Mouse (Mus musculus): ENCODE data around the gene Kpna7. TPM values are rescaled to one million over a fixed set of nuclear protein-coding genes. Genes with fewer than 3 reads are reported as not detected.

Kpna7 gene
- polyA plus RNA-seq, 1 experiment from 2014 or later: not detected

GRCm38 (mm10) chr5:145120921-145121320, 37.1 kb upstream of the Kpna7 start:
- H3K4me2 ChIP-seq (ENCODE audit: low read length): no peak overlapping the region
- no peak overlapping the region for H3K4me3 ChIP-seq (ENCODE audit: low read depth, low read length)
- DNase-seq (ENCODE audit: low spot score) (no peak), ATAC-seq (replicated peaks; ENCODE audit: low FRiP score, low TSS enrichment, low read depth) (no peak)
- 0 out of 2 replicates have a peak, but pooled peaks cover 2% of the 10 kb centered on the region for H3K9me3 ChIP-seq (ENCODE audit: control insufficient read depth, low read length)
- no peak overlapping the region for H3K9ac ChIP-seq (ENCODE audit: low read length)
- H3K36me3 ChIP-seq (ENCODE audit: control insufficient read depth, insufficient read depth, low read length): peaks cover 37% of the 10 kb centered on the region
- H3K4me1 ChIP-seq (replicated peaks; ENCODE audit: control insufficient read depth, insufficient read depth, low read length): peaks cover 9% of the 10 kb centered on the region; the same call in 1 of the 2 replicates
- H3K27ac ChIP-seq (ENCODE audit: low read depth): no peak overlapping the region
- WGBS: 65% methylated on average over 7 of the region's 7 CpGs
- H3K27me3 ChIP-seq (replicated peaks; ENCODE audit: control insufficient read depth, insufficient read depth, low read length): no peaks in the 10 kb centered on the region

DNA sequence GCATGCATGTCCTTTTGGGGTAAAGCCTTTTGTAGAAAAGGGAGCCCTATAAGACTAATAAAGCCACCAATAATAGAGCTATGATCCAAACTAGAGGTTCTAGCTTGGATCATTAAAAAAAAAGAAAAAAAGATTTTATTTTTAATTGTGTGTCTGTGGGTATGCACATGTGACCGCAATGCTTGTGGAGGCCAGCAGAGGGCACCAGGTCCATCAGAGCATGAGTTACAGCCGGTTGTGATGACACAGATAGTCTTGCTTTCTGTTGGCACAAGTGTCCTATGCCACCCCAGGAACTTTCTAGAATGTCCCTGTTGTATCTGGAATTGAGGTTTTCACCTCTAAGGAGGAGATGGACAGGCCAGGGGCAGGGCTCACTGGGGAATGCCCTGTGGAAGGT, 35.6 kb upstream of the Kpna7 start:
- Histone ChIP-seq H3K9ac (ENCODE audit: low read length) (no peak overlapping the region), H3K4me3 (ENCODE audit: low read depth, low read length) (no peak overlapping the region), H3K4me1 (replicated peaks; ENCODE audit: control insufficient read depth, insufficient read depth, low read length) (peaks cover 20% of the 10 kb centered on the region; the same call in 1 of the 2 replicates), H3K4me2 (ENCODE audit: low read length) (no peak overlapping the region), H3K27me3 (replicated peaks; ENCODE audit: control insufficient read depth, insufficient read depth, low read length) (no peaks in the 10 kb centered on the region), H3K27ac (ENCODE audit: low read depth) (no peak overlapping the region), H3K9me3 (ENCODE audit: control insufficient read depth, low read length) (0 out of 2 replicates have a peak, but pooled peaks cover 2% of the 10 kb centered on the region), H3K36me3 (ENCODE audit: control insufficient read depth, insufficient read depth, low read length) (peaks cover 24% of the 10 kb centered on the region)
- DNase-seq (ENCODE audit: low spot score) (no peak), ATAC-seq (replicated peaks; ENCODE audit: low FRiP score, low TSS enrichment, low read depth) (no peak)
- WGBS: 85% methylated on average over 2 of the region's 2 CpGs

DNA sequence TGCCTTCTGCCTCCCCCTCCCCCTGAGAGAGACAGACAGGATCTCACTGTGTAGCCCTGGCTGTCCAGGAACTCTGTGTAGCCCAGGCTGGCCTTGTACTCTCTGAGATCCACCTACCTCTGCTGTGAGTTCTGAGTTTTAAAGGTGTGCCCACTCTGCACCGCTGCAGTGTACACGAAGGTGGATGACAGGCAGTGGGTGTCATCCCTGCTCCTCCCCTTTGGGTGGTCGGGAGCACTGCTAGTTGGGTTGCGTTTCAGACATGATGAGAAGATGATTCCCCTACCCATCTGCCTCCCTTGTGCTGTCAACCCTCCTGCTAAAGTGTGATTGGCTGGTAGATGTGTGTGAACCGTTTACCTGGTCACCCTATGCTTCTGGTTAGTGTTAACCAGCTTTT, 34.6 kb upstream of the Kpna7 start:
- Histone ChIP-seq H3K36me3 (ENCODE audit: control insufficient read depth, insufficient read depth, low read length) (peaks cover 15% of the 10 kb centered on the region), H3K27me3 (replicated peaks; ENCODE audit: control insufficient read depth, insufficient read depth, low read length) (no peaks in the 10 kb centered on the region), H3K9ac (ENCODE audit: low read length) (no peak overlapping the region), H3K4me3 (ENCODE audit: low read depth, low read length) (no peak overlapping the region), H3K9me3 (ENCODE audit: control insufficient read depth, low read length) (0 out of 2 replicates have a peak, but pooled peaks cover 2% of the 10 kb centered on the region), H3K4me1 (replicated peaks; ENCODE audit: control insufficient read depth, insufficient read depth, low read length) (peaks cover 20% of the 10 kb centered on the region; the same call in 1 of the 2 replicates), H3K27ac (ENCODE audit: low read depth) (no peak overlapping the region), H3K4me2 (ENCODE audit: low read length) (no peak overlapping the region)
- 85% methylated on average over 5 of the region's 5 CpGs for WGBS
- ATAC-seq (replicated peaks; ENCODE audit: low FRiP score, low TSS enrichment, low read depth) (no peak), DNase-seq (ENCODE audit: low spot score) (no peak)

- DNase-seq (ENCODE audit: low spot score): no peak
- no peak overlapping the region for H3K9ac ChIP-seq (ENCODE audit: low read length)
- H3K4me3 ChIP-seq (ENCODE audit: low read depth, low read length): no peak overlapping the region
- H3K27ac ChIP-seq (ENCODE audit: low read depth): no peak overlapping the region
- 57% methylated on average over 6 of the region's 6 CpGs for WGBS
- H3K27me3 ChIP-seq (replicated peaks; ENCODE audit: control insufficient read depth, insufficient read depth, low read length): no peaks in the 10 kb centered on the region
- 0 out of 2 replicates have a peak, but pooled peaks cover 2% of the 10 kb centered on the region for H3K9me3 ChIP-seq (ENCODE audit: control insufficient read depth, low read length)
- H3K36me3 ChIP-seq (ENCODE audit: control insufficient read depth, insufficient read depth, low read length): peaks cover 10% of the 10 kb centered on the region
- no peak overlapping the region for H3K4me2 ChIP-seq (ENCODE audit: low read length)
- peaks cover 20% of the 10 kb centered on the region; the same call in 1 of the 2 replicates for H3K4me1 ChIP-seq (replicated peaks; ENCODE audit: control insufficient read depth, insufficient read depth, low read length)
- no peak for ATAC-seq (replicated peaks; ENCODE audit: low FRiP score, low TSS enrichment, low read depth)
Measured at GRCm38 (mm10) chr5:145118005-145118404, 34.2 kb upstream of the Kpna7 start.

- Histone ChIP-seq H3K4me1 (replicated peaks; ENCODE audit: control insufficient read depth, insufficient read depth, low read length) (peaks cover 20% of the 10 kb centered on the region; the same call in 1 of the 2 replicates), H3K27ac (ENCODE audit: low read depth) (peak overlapping the region; percentile 67; the same call in 1 of the 2 replicates), H3K36me3 (ENCODE audit: control insufficient read depth, insufficient read depth, low read length) (0 out of 2 replicates have a peak, but pooled peaks cover 1% of the 10 kb centered on the region), H3K9me3 (ENCODE audit: control insufficient read depth, low read length) (0 out of 2 replicates have a peak, but pooled peaks cover 2% of the 10 kb centered on the region), H3K4me2 (ENCODE audit: low read length) (peak overlapping the region; percentile 36), H3K9ac (ENCODE audit: low read length) (0 out of 2 replicates have a peak overlapping the region, but pooled peaks have one; percentile 15), H3K27me3 (replicated peaks; ENCODE audit: control insufficient read depth, insufficient read depth, low read length) (no peaks in the 10 kb centered on the region), H3K4me3 (ENCODE audit: low read depth, low read length) (no peak overlapping the region)
- DNase-seq (ENCODE audit: low spot score): peak; percentile 80
- WGBS: 48% methylated on average over 10 of the region's 10 CpGs
- no peak; the same call in 1 of the 2 replicates for ATAC-seq (replicated peaks; ENCODE audit: low FRiP score, low TSS enrichment, low read depth)
Measured at GRCm38 (mm10) chr5:145116916-145117315, 33.1 kb upstream of the Kpna7 start.

DNA sequence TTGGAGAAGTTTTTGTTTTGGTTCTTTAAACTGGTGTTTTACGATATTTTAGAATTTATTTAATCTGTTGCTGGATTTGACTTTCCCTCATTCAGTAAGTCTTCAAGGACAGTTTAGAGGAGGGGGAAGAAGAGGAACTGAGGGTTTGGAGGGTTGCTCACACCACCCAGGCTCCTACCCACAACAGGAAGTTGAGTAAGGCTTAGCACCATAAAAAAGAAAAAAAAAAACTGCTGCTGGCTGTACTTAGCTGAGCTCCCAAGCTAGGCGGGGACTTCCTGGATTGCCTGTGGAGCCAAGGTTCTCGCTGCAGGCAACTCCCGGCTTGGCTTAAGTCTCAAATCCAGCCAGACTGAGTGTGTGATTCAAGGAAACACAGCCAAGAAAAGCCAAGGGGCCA, 32.5 kb upstream of the Kpna7 start:
- WGBS: 24% methylated on average over 4 of the region's 4 CpGs
- H3K4me3 ChIP-seq (ENCODE audit: low read depth, low read length): peak overlapping the region; percentile 16; the same call in 1 of the 2 replicates
- no peak for DNase-seq (ENCODE audit: low spot score)
- peak overlapping the region; percentile 36 for H3K4me2 ChIP-seq (ENCODE audit: low read length)
- H3K27me3 ChIP-seq (replicated peaks; ENCODE audit: control insufficient read depth, insufficient read depth, low read length): no peaks in the 10 kb centered on the region
- H3K9me3 ChIP-seq (ENCODE audit: control insufficient read depth, low read length): 0 out of 2 replicates have a peak, but pooled peaks cover 2% of the 10 kb centered on the region
- no peaks in the 10 kb centered on the region for H3K36me3 ChIP-seq (ENCODE audit: control insufficient read depth, insufficient read depth, low read length)
- H3K27ac ChIP-seq (ENCODE audit: low read depth): peak overlapping the region; percentile 67
- 0 out of 2 replicates have a peak overlapping the region, but pooled peaks have one; percentile 15 for H3K9ac ChIP-seq (ENCODE audit: low read length)
- peaks cover 20% of the 10 kb centered on the region; the same call in 1 of the 2 replicates for H3K4me1 ChIP-seq (replicated peaks; ENCODE audit: control insufficient read depth, insufficient read depth, low read length)
- ATAC-seq (replicated peaks; ENCODE audit: low FRiP score, low TSS enrichment, low read depth): peak; percentile 34; the same call in 1 of the 2 replicates

GRCm38 (mm10) chr5:145115736-145116135, 31.9 kb upstream of the Kpna7 start:
- Histone ChIP-seq H3K36me3 (ENCODE audit: control insufficient read depth, insufficient read depth, low read length) (no peaks in the 10 kb centered on the region), H3K27ac (ENCODE audit: low read depth) (peak overlapping the region; percentile 67), H3K9me3 (ENCODE audit: control insufficient read depth, low read length) (0 out of 2 replicates have a peak, but pooled peaks cover 2% of the 10 kb centered on the region), H3K27me3 (replicated peaks; ENCODE audit: control insufficient read depth, insufficient read depth, low read length) (no peaks in the 10 kb centered on the region), H3K4me3 (ENCODE audit: low read depth, low read length) (peak overlapping the region; percentile 16; the same call in 1 of the 2 replicates), H3K4me1 (replicated peaks; ENCODE audit: control insufficient read depth, insufficient read depth, low read length) (peaks cover 20% of the 10 kb centered on the region; the same call in 1 of the 2 replicates), H3K9ac (ENCODE audit: low read length) (no peak overlapping the region), H3K4me2 (ENCODE audit: low read length) (peak overlapping the region; percentile 36; the same call in 1 of the 2 replicates)
- DNase-seq (ENCODE audit: low spot score) (no peak), ATAC-seq (replicated peaks; ENCODE audit: low FRiP score, low TSS enrichment, low read depth) (no peak)
- WGBS: 90% methylated on average over 5 of the region's 5 CpGs

DNA sequence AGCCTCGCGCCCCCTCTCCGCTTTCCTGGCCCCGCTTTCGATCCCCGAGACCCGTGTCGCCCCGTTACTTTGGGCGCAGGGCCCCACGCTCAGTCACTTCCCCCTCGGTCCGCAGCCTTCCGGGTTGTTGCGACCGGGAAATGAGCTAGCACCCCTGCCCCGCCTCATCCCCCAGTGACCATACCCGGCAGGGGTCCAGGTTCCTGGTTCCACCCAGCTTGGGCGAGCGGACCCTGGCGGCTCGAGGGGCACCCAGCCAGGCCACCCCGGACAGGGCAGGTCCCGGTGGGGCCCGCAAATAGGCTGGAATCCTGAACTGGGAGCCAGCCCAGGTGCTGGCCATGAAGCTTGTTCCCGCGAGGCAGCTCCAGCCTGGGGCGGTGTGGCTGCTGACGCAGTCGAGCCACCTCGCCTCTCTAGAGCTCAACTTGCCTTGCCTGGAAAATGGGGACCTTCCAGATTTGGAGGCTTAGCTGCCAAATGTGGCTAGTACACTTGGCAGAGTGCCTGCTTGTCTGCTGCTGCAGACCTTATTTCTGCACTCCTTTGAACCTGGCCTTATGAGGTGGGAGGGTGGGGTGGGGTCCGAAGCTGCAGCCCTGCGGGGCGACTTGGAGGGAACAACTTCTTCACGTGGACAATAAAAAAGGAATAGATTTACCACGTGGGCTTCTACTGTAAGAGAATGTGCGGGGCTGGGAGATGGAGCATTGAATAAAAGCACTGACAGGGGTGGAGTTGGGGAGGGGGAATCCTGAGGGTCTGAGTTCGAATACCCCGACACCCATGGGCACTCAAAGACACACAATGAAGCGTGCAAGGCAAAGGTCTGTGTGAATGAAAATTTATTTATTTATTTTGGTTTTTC, 31.0 kb upstream of the Kpna7 start:
- peaks cover 8% of the 10 kb centered on the region for H3K36me3 ChIP-seq (ENCODE audit: control insufficient read depth, insufficient read depth, low read length)
- H3K27ac ChIP-seq (ENCODE audit: low read depth): peak overlapping the region; percentile 40; the same call in 1 of the 2 replicates
- DNase-seq (ENCODE audit: low spot score) (peak; percentile 75), ATAC-seq (replicated peaks; ENCODE audit: low FRiP score, low TSS enrichment, low read depth) (peak; percentile 44)
- H3K9me3 ChIP-seq (ENCODE audit: control insufficient read depth, low read length): 0 out of 2 replicates have a peak, but pooled peaks cover 2% of the 10 kb centered on the region
- H3K4me1 ChIP-seq (replicated peaks; ENCODE audit: control insufficient read depth, insufficient read depth, low read length): peaks cover 20% of the 10 kb centered on the region; the same call in 1 of the 2 replicates
- WGBS: 14% methylated on average over 40 of the region's 40 CpGs
- H3K4me2 ChIP-seq (ENCODE audit: low read length): peak overlapping the region; percentile 58
- peak overlapping the region; percentile 76 for H3K9ac ChIP-seq (ENCODE audit: low read length)
- H3K4me3 ChIP-seq (ENCODE audit: low read depth, low read length): peak overlapping the region; percentile 64
- no peaks in the 10 kb centered on the region for H3K27me3 ChIP-seq (replicated peaks; ENCODE audit: control insufficient read depth, insufficient read depth, low read length)
